Mouse (Mus musculus): ENCODE measurements around the gene Tbrg4. TPM values are rescaled to one million over a fixed set of nuclear protein-coding genes. Genes with fewer than 3 reads are reported as not detected.

Tbrg4 gene
- polyA plus RNA-seq, 1 experiment from 2014 or later, result 23.5 TPM

GRCm38 (mm10) chr11:6597523-6597922, 28.3 kb downstream of the Tbrg4 start:
- Histone ChIP-seq H3K27me3 (ENCODE audit: insufficient read depth, low read length) (no peaks in the 10 kb centered on the region), H3K27ac (ENCODE audit: low read depth) (no peak overlapping the region), H3K4me3 (ENCODE audit: low read depth, low read length) (no peak overlapping the region), H3K9ac (replicated peaks) (no peak overlapping the region), H3K4me2 (ENCODE audit: low read depth, low read length) (no peak overlapping the region), H3K9me3 (ENCODE audit: low read length) (no peaks in the 10 kb centered on the region), H3K36me3 (replicated peaks; ENCODE audit: insufficient read depth, low read length) (peaks cover 61% of the 10 kb centered on the region), H3K4me1 (ENCODE audit: insufficient read depth) (no peaks in the 10 kb centered on the region; the same call in 1 of the 2 replicates)
- DNase-seq, result no peak
- TF ChIP-seq CTCF (IDR thresholded peaks at IDR 0.05; ENCODE audit: low read depth), result peak; percentile 53
- TF ChIP-seq EP300 (IDR thresholded peaks at IDR 0.05; ENCODE audit: low read depth), result no peak
- no peak for ATAC-seq
- 69% methylated on average over 7 of the region's 7 CpGs for WGBS (ENCODE audit: insufficient replicate concordance)

DNA sequence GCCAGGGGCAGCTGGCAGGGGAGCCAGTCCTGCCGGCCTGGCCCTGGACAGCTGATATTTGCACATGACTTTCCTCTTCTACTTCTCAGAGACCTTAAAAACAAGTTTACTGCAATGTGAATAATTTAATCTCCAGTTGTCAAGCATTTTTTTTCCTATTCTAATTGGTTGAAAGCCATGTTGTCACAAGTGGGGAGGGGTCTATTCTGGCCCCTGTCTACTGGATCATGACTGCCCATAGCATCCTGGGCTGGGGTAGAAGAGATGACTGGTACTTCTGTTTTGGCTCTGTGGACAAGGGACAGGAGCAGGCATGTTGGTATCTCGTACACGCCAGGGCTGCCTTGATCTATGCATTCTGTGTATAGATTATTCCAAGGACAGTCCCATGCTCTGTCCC, 29.3 kb downstream of the Tbrg4 start:
- Histone ChIP-seq H3K4me2 (ENCODE audit: low read depth, low read length) (no peak overlapping the region), H3K36me3 (replicated peaks; ENCODE audit: insufficient read depth, low read length) (peaks cover 69% of the 10 kb centered on the region), H3K27ac (ENCODE audit: low read depth) (no peak overlapping the region), H3K4me3 (ENCODE audit: low read depth, low read length) (no peak overlapping the region), H3K4me1 (ENCODE audit: insufficient read depth) (no peaks in the 10 kb centered on the region; the same call in 1 of the 2 replicates), H3K9me3 (ENCODE audit: low read length) (no peaks in the 10 kb centered on the region), H3K9ac (replicated peaks) (no peak overlapping the region), H3K27me3 (ENCODE audit: insufficient read depth, low read length) (no peaks in the 10 kb centered on the region)
- TF ChIP-seq EP300 (IDR thresholded peaks at IDR 0.05; ENCODE audit: low read depth), result no peak
- no peak for TF ChIP-seq CTCF (IDR thresholded peaks at IDR 0.05; ENCODE audit: low read depth)
- ATAC-seq (no peak), DNase-seq (no peak)
- 87% methylated on average over 3 of the region's 3 CpGs for WGBS (ENCODE audit: insufficient replicate concordance)

GRCm38 (mm10) chr11:6596205-6596604, 29.7 kb downstream of the Tbrg4 start:
- peaks cover 4% of the 10 kb centered on the region; the same call in 1 of the 2 replicates for H3K4me1 ChIP-seq (ENCODE audit: insufficient read depth)
- no peak overlapping the region for H3K9ac ChIP-seq (replicated peaks)
- H3K27ac ChIP-seq (ENCODE audit: low read depth), result no peak overlapping the region
- WGBS (ENCODE audit: insufficient replicate concordance), result 95% methylated on average over 6 of the region's 6 CpGs
- TF ChIP-seq CTCF (IDR thresholded peaks at IDR 0.05; ENCODE audit: low read depth) (no peak), EP300 (IDR thresholded peaks at IDR 0.05; ENCODE audit: low read depth) (no peak)
- H3K9me3 ChIP-seq (ENCODE audit: low read length), result no peaks in the 10 kb centered on the region
- ATAC-seq (no peak), DNase-seq (no peak)
- no peak overlapping the region for H3K4me2 ChIP-seq (ENCODE audit: low read depth, low read length)
- H3K27me3 ChIP-seq (ENCODE audit: insufficient read depth, low read length), result no peaks in the 10 kb centered on the region
- H3K36me3 ChIP-seq (replicated peaks; ENCODE audit: insufficient read depth, low read length), result peaks cover 73% of the 10 kb centered on the region
- no peak overlapping the region for H3K4me3 ChIP-seq (ENCODE audit: low read depth, low read length)

DNA sequence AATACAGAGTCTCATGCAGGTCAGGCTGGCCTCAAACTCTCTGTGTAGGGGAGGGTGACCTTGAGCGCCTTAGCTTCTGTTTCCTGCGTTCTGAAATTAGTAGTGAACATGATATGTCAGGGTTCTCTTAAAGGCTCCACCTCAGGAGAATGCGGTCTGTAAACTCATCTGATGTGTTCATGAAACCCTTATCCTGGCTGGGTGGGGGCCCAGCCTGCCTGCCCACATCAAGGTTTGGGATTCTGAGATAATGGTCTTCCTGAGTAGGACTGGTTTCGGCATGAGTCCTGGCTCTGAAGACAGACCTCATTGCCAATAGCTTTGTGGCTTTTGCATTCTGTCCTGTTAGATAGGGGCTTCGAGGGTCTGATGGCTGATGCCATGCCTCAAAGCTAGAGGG, 30.5 kb downstream of the Tbrg4 start:
- no peak for DNase-seq
- 68% methylated on average over 5 of the region's 5 CpGs for WGBS (ENCODE audit: insufficient replicate concordance)
- peaks cover 12% of the 10 kb centered on the region for H3K4me1 ChIP-seq (ENCODE audit: insufficient read depth)
- TF ChIP-seq EP300 (IDR thresholded peaks at IDR 0.05; ENCODE audit: low read depth), result peak; percentile 21; the same call in 1 of the 2 replicates
- no peak for TF ChIP-seq CTCF (IDR thresholded peaks at IDR 0.05; ENCODE audit: low read depth)
- H3K4me2 ChIP-seq (ENCODE audit: low read depth, low read length), result 0 out of 2 replicates have a peak overlapping the region, but pooled peaks have one; percentile 4
- H3K27ac ChIP-seq (ENCODE audit: low read depth), result 0 out of 2 replicates have a peak overlapping the region, but pooled peaks have one; percentile 7
- no peaks in the 10 kb centered on the region for H3K9me3 ChIP-seq (ENCODE audit: low read length)
- no peaks in the 10 kb centered on the region for H3K27me3 ChIP-seq (ENCODE audit: insufficient read depth, low read length)
- ATAC-seq, result peak; percentile 26
- no peak overlapping the region for H3K9ac ChIP-seq (replicated peaks)
- no peak overlapping the region for H3K4me3 ChIP-seq (ENCODE audit: low read depth, low read length)
- peaks cover 82% of the 10 kb centered on the region for H3K36me3 ChIP-seq (replicated peaks; ENCODE audit: insufficient read depth, low read length)

DNA sequence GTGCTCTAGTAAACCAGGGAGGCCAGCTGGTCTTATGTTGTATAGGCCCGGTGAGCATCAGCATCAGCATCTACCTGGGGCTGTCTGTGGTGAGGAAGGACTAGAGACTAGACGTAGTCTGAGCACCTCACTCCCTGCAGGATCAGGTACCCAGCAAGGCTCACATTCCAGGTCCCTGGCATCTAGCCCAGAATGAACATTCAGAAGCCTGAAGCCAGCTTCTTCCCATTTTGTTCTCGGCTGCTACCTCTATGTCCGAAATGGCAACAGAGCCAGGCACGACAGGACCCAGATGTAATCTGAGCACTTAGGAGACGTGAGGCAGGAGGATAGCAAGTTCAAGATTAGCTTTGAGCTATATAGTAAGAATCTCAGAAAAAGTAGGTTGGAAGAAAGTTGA, 31.0 kb downstream of the Tbrg4 start:
- 78% methylated on average over 6 of the region's 6 CpGs for WGBS (ENCODE audit: insufficient replicate concordance)
- TF ChIP-seq EP300 (IDR thresholded peaks at IDR 0.05; ENCODE audit: low read depth) (no peak), CTCF (IDR thresholded peaks at IDR 0.05; ENCODE audit: low read depth) (no peak)
- DNase-seq (no peak), ATAC-seq (no peak)
- peaks cover 17% of the 10 kb centered on the region for H3K4me1 ChIP-seq (ENCODE audit: insufficient read depth)
- H3K4me2 ChIP-seq (ENCODE audit: low read depth, low read length), result 0 out of 2 replicates have a peak overlapping the region, but pooled peaks have one; percentile 4
- H3K36me3 ChIP-seq (replicated peaks; ENCODE audit: insufficient read depth, low read length), result peaks cover 87% of the 10 kb centered on the region
- no peak overlapping the region for H3K4me3 ChIP-seq (ENCODE audit: low read depth, low read length)
- H3K27ac ChIP-seq (ENCODE audit: low read depth), result 0 out of 2 replicates have a peak overlapping the region, but pooled peaks have one; percentile 7
- H3K27me3 ChIP-seq (ENCODE audit: insufficient read depth, low read length), result no peaks in the 10 kb centered on the region
- no peak overlapping the region for H3K9ac ChIP-seq (replicated peaks)
- no peaks in the 10 kb centered on the region for H3K9me3 ChIP-seq (ENCODE audit: low read length)

DNA sequence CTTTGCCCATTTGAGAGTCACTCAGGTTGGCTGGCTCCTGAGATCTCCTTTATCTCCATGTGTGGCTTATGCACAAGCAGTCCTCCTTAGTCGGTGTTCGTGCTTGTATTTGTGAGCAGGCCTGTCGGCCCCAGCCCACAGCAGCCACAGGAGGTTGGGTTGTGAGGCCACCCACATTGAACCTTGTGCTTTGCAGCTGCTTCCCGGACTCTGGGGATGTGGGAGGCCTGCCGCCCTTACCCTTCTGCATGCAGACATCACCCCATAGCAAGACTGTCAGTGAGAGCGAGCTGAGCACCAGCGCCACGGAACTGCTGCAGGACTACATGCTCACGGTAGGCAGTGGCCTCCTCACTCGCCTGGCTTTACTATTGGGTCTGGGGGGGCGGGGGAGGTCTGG, 32.5 kb downstream of the Tbrg4 start:
- Histone ChIP-seq H3K4me2 (ENCODE audit: low read depth, low read length) (no peak overlapping the region), H3K27ac (ENCODE audit: low read depth) (no peak overlapping the region), H3K9me3 (ENCODE audit: low read length) (no peaks in the 10 kb centered on the region), H3K4me3 (ENCODE audit: low read depth, low read length) (no peak overlapping the region), H3K36me3 (replicated peaks; ENCODE audit: insufficient read depth, low read length) (peaks cover 98% of the 10 kb centered on the region), H3K27me3 (ENCODE audit: insufficient read depth, low read length) (no peaks in the 10 kb centered on the region), H3K4me1 (ENCODE audit: insufficient read depth) (peaks cover 20% of the 10 kb centered on the region), H3K9ac (replicated peaks) (no peak overlapping the region)
- ATAC-seq (no peak), DNase-seq (no peak)
- TF ChIP-seq CTCF (IDR thresholded peaks at IDR 0.05; ENCODE audit: low read depth) (no peak), EP300 (IDR thresholded peaks at IDR 0.05; ENCODE audit: low read depth) (no peak)
- WGBS (ENCODE audit: insufficient replicate concordance), result 80% methylated on average over 11 of the region's 11 CpGs

Measured in liver, postnatal 0 days (tissue).